Mouse (Mus musculus) kidney, embryonic 16.5 days (tissue): ENCODE measurements around the gene Gm20388. TPM values are rescaled to one million over a fixed set of nuclear protein-coding genes. Genes with fewer than 3 reads are reported as not detected.
A peak's percentile ranks its signal among the peaks of the same experiment; 100 is the strongest.

ENCODE experiments used
- ATAC-seq: fragments of 200-750 bp; cut with Nextera tagmentation; 2 replicates; pipeline ENCODE4 v1.8.0; 2017; ENCODE audit warnings: moderate TSS enrichment; ENCODE audit not compliant: low FRiP score, low TSS enrichment
- H3K27ac ChIP-seq: fragments of 300-500 bp; sonication (generic); 2 replicates; pipeline ENCODE4 v1.5.1; 2014; ENCODE audit warnings: low read length
- H3K27me3 ChIP-seq: fragments of 300-500 bp; sonication (generic); 2 replicates; pipeline ENCODE4 v1.6.1; 2014; ENCODE audit warnings: low read length, control low read depth, mixed read lengths; ENCODE audit not compliant: insufficient read depth
- H3K36me3 ChIP-seq: fragments of 300-500 bp; sonication (generic); 2 replicates; pipeline ENCODE4 v1.6.1; 2014; ENCODE audit warnings: low read length, control low read depth, mixed read lengths; ENCODE audit not compliant: insufficient read depth
- H3K4me1 ChIP-seq: fragments of 300-500 bp; sonication (generic); 2 replicates; pipeline ENCODE4 v1.6.1; 2014; ENCODE audit warnings: low read length, control low read depth, mixed read lengths; ENCODE audit not compliant: insufficient read depth
- H3K4me2 ChIP-seq: fragments of 300-500 bp; sonication (generic); replicated peaks from 2 replicates; pipeline ENCODE4 v1.6.1; 2014; ENCODE audit warnings: low read depth, low read length
- H3K4me3 ChIP-seq: fragments of 300-500 bp; sonication (generic); 2 replicates; pipeline ENCODE4 v1.5.1; 2014; ENCODE audit warnings: mild to moderate bottlenecking, low read length
- H3K9ac ChIP-seq: fragments of 300-500 bp; sonication (generic); replicated peaks from 2 replicates; pipeline ENCODE4 v1.6.1; 2014; ENCODE audit warnings: low read length
- H3K9me3 ChIP-seq: fragments of 300-500 bp; sonication (generic); 2 replicates; pipeline ENCODE4 v1.6.1; 2016; ENCODE audit warnings: low read length, control low read depth
- WGBS: fragments of 180-500 bp; shearing (Covaris S2); extraction: QIAGEN DNeasy Blood & Tissue Kit; methylation state at CpG from one replicate; pipeline ENCODE4 v1.1.7; 2014; 5-methylcytosine and 5-hydroxymethylcytosine counted together
- polyA plus RNA-seq: library from polyadenylated mRNA; unstranded; fragments of >200 nt; fragmentation: Nextera tagmentation; extraction: Ambion mirVana; gene quantifications from 2 replicates; pipeline ENCODE4 v1.2.1, GENCODE M21; 2015

Gm20388 gene
- polyA plus RNA-seq, 1 experiment from 2014 or later: 7.7 TPM

GRCm38 (mm10) chr8:122083401-122083800 is 2172.8 kb downstream of the Gm20388 start:
- Histone ChIP-seq H3K4me2 (no peak overlapping the region), H3K27me3 (no peaks in the 10 kb centered on the region; the same call in 1 of the 2 replicates), H3K4me3 (no peak overlapping the region), H3K9me3 (no peaks in the 10 kb centered on the region), H3K27ac (no peak overlapping the region), H3K9ac (no peak overlapping the region), H3K36me3 (no peaks in the 10 kb centered on the region), H3K4me1 (peaks cover 14% of the 10 kb centered on the region)
- WGBS: 93% methylated on average over 6 of the region's 6 CpGs
- ATAC-seq: no peak

DNA sequence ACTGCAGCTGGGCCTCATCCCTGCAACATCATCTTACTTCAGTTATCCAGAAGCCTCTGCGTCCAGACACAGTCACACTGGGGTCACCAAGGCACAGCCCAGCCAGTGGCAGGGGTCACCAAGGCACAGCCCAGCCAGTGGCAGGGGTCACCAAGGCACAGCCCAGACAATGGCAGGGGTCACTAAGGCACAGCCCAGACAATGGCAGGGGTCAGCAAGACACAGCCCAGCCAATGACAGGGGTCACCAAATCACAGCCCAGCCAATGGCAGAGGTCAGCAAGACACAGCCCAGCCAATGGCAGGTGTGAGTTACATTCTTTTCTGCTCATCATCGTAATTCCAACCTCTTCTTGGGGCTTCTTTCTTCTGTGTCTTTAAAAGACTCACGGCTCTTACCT is 2173.5 kb downstream of the Gm20388 start:
- WGBS: 51% methylated on average over 3 of the region's 3 CpGs
- Histone ChIP-seq H3K4me3 (no peak overlapping the region), H3K36me3 (no peaks in the 10 kb centered on the region), H3K27me3 (no peaks in the 10 kb centered on the region; the same call in 1 of the 2 replicates), H3K4me2 (no peak overlapping the region), H3K4me1 (peaks cover 14% of the 10 kb centered on the region), H3K9ac (no peak overlapping the region), H3K9me3 (no peaks in the 10 kb centered on the region), H3K27ac (no peak overlapping the region)
- ATAC-seq: no peak

DNA sequence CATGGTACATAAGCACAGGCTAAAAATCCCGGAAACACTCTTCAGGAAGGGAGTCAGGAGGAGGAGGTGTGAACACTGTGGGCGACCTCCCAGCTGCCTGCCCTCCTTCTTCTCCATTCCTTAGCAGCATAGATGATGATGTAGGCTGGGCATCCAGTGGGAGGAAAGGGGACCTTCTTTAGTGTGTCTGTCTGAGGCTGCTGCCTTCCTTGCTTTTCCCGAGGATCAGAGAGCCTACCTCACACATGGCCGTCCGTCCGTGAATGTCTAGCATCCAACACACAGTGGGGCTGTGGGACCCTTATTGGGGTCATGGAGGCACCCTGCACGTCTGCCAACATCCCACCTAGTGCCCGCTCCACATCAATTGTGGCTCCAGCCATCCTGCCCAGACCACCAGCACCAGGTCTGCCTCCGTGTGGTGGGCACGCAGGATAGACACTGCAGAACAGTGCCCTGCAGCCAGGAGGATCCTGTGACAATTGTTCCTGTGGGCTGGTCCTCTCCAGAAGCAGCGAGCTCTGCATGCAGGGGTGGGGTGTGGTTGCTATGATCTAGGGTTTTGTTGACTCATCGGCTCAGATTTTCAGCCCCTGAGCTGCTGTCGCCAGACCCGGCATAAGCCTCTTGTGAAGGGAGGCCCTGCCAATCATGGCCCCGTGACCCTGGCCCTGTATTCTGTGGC is 2174.2 kb downstream of the Gm20388 start:
- no peak for ATAC-seq
- no peaks in the 10 kb centered on the region for H3K36me3 ChIP-seq
- WGBS: 62% methylated on average over 15 of the region's 15 CpGs
- no peak overlapping the region for H3K4me3 ChIP-seq
- H3K27me3 ChIP-seq: no peaks in the 10 kb centered on the region
- no peak overlapping the region for H3K27ac ChIP-seq
- H3K9ac ChIP-seq: no peak overlapping the region
- no peak overlapping the region for H3K4me2 ChIP-seq
- H3K4me1 ChIP-seq: peaks cover 11% of the 10 kb centered on the region
- H3K9me3 ChIP-seq: no peaks in the 10 kb centered on the region

DNA sequence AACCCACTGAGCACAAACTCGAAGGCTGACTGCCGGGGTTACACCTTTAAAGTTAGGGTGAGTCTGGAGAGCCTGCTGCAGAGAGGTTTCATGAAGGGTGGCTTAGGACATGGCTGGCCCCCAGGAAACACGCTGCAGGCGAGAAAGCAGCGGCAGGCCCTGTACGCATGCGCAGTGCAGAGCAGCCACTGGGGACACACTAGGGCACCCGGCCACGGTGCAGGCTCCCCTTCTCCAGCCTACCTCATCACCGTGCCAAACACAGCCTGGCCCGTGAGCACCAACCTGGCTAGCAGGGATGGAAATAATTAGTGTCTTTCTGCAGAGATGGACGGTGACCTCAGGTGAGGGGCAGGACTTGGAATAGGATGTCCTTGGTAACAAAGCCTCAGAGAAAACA is 2175.4 kb downstream of the Gm20388 start:
- H3K27ac ChIP-seq: no peak overlapping the region
- WGBS: 78% methylated on average over 12 of the region's 12 CpGs
- no peaks in the 10 kb centered on the region for H3K9me3 ChIP-seq
- no peaks in the 10 kb centered on the region for H3K27me3 ChIP-seq
- no peak overlapping the region for H3K9ac ChIP-seq
- H3K4me2 ChIP-seq: no peak overlapping the region
- H3K4me3 ChIP-seq: no peak overlapping the region
- ATAC-seq: no peak
- H3K4me1 ChIP-seq: peaks cover 7% of the 10 kb centered on the region
- no peaks in the 10 kb centered on the region for H3K36me3 ChIP-seq

GRCm38 (mm10) chr8:122088631-122089030 is 2178.0 kb downstream of the Gm20388 start:
- Histone ChIP-seq H3K9ac (no peak overlapping the region), H3K9me3 (no peaks in the 10 kb centered on the region), H3K4me1 (peaks cover 14% of the 10 kb centered on the region), H3K36me3 (no peaks in the 10 kb centered on the region), H3K4me2 (no peak overlapping the region), H3K4me3 (no peak overlapping the region), H3K27ac (no peak overlapping the region), H3K27me3 (no peaks in the 10 kb centered on the region)
- no peak for ATAC-seq
- WGBS: 84% methylated on average over 16 of the region's 16 CpGs

- no peaks in the 10 kb centered on the region for H3K27me3 ChIP-seq
- no peak overlapping the region for H3K27ac ChIP-seq
- WGBS: 54% methylated on average over 7 of the region's 7 CpGs
- no peak overlapping the region for H3K4me3 ChIP-seq
- H3K36me3 ChIP-seq: no peaks in the 10 kb centered on the region
- H3K9me3 ChIP-seq: no peaks in the 10 kb centered on the region
- no peak for ATAC-seq
- peaks cover 14% of the 10 kb centered on the region for H3K4me1 ChIP-seq
- no peak overlapping the region for H3K4me2 ChIP-seq
- H3K9ac ChIP-seq: no peak overlapping the region
Measured at GRCm38 (mm10) chr8:122089186-122089700, 2178.6 kb downstream of the Gm20388 start.

GRCm38 (mm10) chr8:122092476-122092875 is 2181.8 kb downstream of the Gm20388 start:
- Histone ChIP-seq H3K9me3 (no peaks in the 10 kb centered on the region), H3K27ac (no peak overlapping the region)

DNA sequence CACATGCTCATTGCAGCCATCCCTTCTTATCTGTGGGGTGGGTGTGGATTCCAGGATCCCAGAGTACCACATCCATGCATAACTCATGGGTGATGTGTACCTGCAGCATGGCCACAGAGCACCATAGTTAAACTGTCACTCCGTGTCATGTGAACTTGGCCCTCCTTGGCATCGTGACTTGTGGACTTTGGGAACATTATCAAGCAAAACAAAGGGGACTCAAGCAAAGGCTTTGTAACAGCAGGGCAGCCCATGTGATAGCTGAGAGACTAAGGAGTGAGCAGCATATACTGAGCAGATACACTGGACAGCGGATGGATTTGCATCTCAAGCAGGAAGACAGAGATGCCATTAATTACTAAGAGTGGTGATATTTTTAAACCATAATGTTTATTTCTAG is 2188.1 kb downstream of the Gm20388 start:
- WGBS: 73% methylated on average over 3 of the region's 3 CpGs
- ATAC-seq: no peak

More at GRCm38 (mm10) chr8:122092476-122092875, 2181.8 kb downstream of the Gm20388 start:
- H3K4me1 ChIP-seq: peaks cover 14% of the 10 kb centered on the region
- H3K36me3 ChIP-seq: no peaks in the 10 kb centered on the region
- no peaks in the 10 kb centered on the region for H3K27me3 ChIP-seq
- H3K9ac ChIP-seq: no peak overlapping the region
- 82% methylated on average over 5 of the region's 5 CpGs for WGBS
- no peak overlapping the region for H3K4me3 ChIP-seq
- ATAC-seq: no peak
- no peak overlapping the region for H3K4me2 ChIP-seq

GRCm38 (mm10) chr8:122099711-122100220 is 2189.1 kb downstream of the Gm20388 start:
- Histone ChIP-seq H3K9me3 (no peaks in the 10 kb centered on the region), H3K4me1 (peaks cover 20% of the 10 kb centered on the region), H3K4me2 (no peak overlapping the region), H3K27ac (no peak overlapping the region), H3K4me3 (no peak overlapping the region), H3K27me3 (no peaks in the 10 kb centered on the region), H3K9ac (0 out of 2 replicates have a peak overlapping the region, but pooled peaks have one; percentile 6), H3K36me3 (no peaks in the 10 kb centered on the region)
- ATAC-seq: no peak
- WGBS: 59% methylated on average over 7 of the region's 7 CpGs

More for the DNA sequence above, 2188.1 kb downstream of the Gm20388 start:
- Histone ChIP-seq H3K4me2 (no peak overlapping the region), H3K36me3 (no peaks in the 10 kb centered on the region), H3K27ac (no peak overlapping the region), H3K9ac (no peak overlapping the region), H3K4me3 (no peak overlapping the region), H3K4me1 (peaks cover 16% of the 10 kb centered on the region), H3K9me3 (no peaks in the 10 kb centered on the region), H3K27me3 (no peaks in the 10 kb centered on the region)

GRCm38 (mm10) chr8:122101816-122102215 is 2191.2 kb downstream of the Gm20388 start:
- no peak for ATAC-seq
- Histone ChIP-seq H3K4me3 (no peak overlapping the region), H3K36me3 (no peaks in the 10 kb centered on the region), H3K9ac (no peak overlapping the region), H3K27ac (no peak overlapping the region), H3K4me1 (peaks cover 23% of the 10 kb centered on the region), H3K4me2 (no peak overlapping the region), H3K27me3 (no peaks in the 10 kb centered on the region), H3K9me3 (no peaks in the 10 kb centered on the region)
- 77% methylated on average over 5 of the region's 5 CpGs for WGBS
